Mouse (Mus musculus): ENCODE results near the gene Wwc1. TPM values are rescaled to one million over a fixed set of nuclear protein-coding genes. Genes with fewer than 3 reads are reported as not detected.

Wwc1 gene
- polyA plus RNA-seq, 1 experiment from 2014 or later: 5.0 TPM

DNA sequence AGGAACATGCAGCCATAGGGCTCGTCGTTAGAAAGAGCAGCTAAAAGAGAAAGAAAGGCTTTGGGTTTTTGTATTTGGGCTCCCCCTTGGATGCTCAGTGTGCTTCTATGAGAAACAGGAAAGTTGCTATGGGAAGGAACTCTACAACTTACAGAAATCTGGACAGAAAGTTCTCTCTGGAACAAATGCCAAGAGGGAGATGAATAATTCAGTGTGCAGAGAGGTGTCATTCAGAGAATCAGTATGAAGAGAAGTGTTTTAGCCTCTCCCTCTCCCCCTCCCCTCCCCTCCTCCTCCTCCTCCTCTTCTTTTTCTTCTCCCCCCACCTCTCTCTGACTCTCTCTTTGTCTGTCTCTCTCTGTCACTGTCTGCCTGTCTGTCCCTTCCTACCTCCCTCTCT is 60.9 kb downstream of the Wwc1 start:
- peaks cover 15% of the 10 kb centered on the region; the same call in 1 of the 2 replicates for H3K4me1 ChIP-seq (ENCODE audit: control insufficient read depth, insufficient read depth, low read length)
- no peak overlapping the region; the same call in 1 of the 2 replicates for H3K27ac ChIP-seq (ENCODE audit: low read length)

DNA sequence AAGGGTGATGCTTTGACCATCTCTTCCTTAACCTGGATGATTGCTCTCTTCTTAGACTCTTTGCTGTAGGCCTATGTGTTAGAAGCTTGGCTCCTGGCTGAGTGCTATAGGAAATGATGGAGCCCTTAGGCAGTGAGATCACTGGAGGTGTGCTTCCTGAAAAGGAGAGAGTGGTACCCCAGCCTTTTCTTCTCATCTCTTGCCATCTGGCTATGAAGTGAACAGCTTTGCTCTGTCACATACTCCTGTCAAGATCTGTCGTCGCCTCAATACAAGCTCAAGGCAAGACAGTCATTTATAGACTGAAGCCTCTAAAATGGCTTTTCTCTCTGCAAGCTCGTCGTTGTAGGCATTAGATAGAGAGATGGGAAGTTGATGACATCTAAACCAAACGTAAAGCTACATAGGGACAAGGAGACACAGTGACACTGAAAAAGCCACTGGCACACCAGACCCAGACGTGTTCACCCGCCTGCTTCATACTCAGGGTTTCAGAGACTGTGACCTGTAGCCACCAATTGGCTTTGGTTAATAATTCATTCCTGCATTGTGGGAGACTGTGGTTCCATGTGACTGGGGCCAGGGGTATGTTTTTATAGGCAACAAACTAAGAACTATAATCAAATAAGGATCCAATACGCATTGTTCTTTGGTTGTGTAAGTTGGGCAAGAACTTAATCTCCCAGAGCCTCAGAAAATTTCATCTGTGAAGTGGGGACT is 63.7 kb downstream of the Wwc1 start:
- H3K9me3 ChIP-seq (replicated peaks; ENCODE audit: control insufficient read depth, low read length): no peaks in the 10 kb centered on the region
- 57% methylated on average over 8 of the region's 8 CpGs for WGBS
- H3K4me2 ChIP-seq (ENCODE audit: low read depth, low read length): no peak overlapping the region
- no peak for ATAC-seq (ENCODE audit: insufficient read depth, low FRiP score)
- peak overlapping the region; percentile 16; the same call in 1 of the 2 replicates for H3K27ac ChIP-seq (ENCODE audit: low read length)
- no peaks in the 10 kb centered on the region for H3K36me3 ChIP-seq (ENCODE audit: control insufficient read depth, insufficient read depth, low read length)
- no peaks in the 10 kb centered on the region for H3K27me3 ChIP-seq (ENCODE audit: control insufficient read depth, insufficient read depth, low read length)
- no peak overlapping the region for H3K4me3 ChIP-seq (replicated peaks; ENCODE audit: low read length)
- H3K4me1 ChIP-seq (ENCODE audit: control insufficient read depth, insufficient read depth, low read length): 0 out of 2 replicates have a peak, but pooled peaks cover 8% of the 10 kb centered on the region
- H3K9ac ChIP-seq (ENCODE audit: low read length): no peak overlapping the region

More for the DNA sequence above, 60.9 kb downstream of the Wwc1 start:
- H3K4me2 ChIP-seq (ENCODE audit: low read depth, low read length): no peak overlapping the region
- no peak overlapping the region for H3K9ac ChIP-seq (ENCODE audit: low read length)
- 76% methylated on average over 2 of the region's 2 CpGs for WGBS
- no peaks in the 10 kb centered on the region for H3K9me3 ChIP-seq (replicated peaks; ENCODE audit: control insufficient read depth, low read length)
- ATAC-seq (ENCODE audit: insufficient read depth, low FRiP score): no peak
- H3K4me3 ChIP-seq (replicated peaks; ENCODE audit: low read length): no peak overlapping the region
- no peaks in the 10 kb centered on the region for H3K27me3 ChIP-seq (ENCODE audit: control insufficient read depth, insufficient read depth, low read length)
- H3K36me3 ChIP-seq (ENCODE audit: control insufficient read depth, insufficient read depth, low read length): no peaks in the 10 kb centered on the region

DNA sequence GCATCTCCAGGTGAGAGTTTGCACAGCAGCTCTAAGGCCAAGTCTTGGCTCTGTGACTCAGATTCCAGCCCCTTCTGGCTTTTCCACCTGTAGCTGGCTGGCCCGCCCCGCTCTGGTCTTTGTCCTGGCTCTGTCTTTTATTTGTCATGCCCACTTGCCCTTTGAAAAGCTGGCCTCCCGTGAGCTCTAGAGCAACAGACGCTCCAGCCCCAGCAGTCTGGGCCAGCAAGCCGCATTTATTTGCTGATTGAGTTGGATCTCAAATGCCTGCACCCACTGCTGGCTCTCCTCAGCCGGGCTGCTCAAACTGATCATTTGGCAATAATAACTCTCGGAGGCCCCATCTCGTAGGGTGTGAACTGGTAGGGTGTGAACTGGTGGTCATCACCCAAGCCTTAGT is 64.8 kb downstream of the Wwc1 start:
- peak overlapping the region; percentile 39; the same call in 1 of the 2 replicates for H3K27ac ChIP-seq (ENCODE audit: low read length)
- peak; percentile 22; the same call in 1 of the 2 replicates for ATAC-seq (ENCODE audit: insufficient read depth, low FRiP score)
- no peak overlapping the region for H3K9ac ChIP-seq (ENCODE audit: low read length)
- H3K4me2 ChIP-seq (ENCODE audit: low read depth, low read length): no peak overlapping the region
- 53% methylated on average over 8 of the region's 8 CpGs for WGBS
- no peaks in the 10 kb centered on the region for H3K27me3 ChIP-seq (ENCODE audit: control insufficient read depth, insufficient read depth, low read length)
- H3K4me3 ChIP-seq (replicated peaks; ENCODE audit: low read length): no peak overlapping the region
- 0 out of 2 replicates have a peak, but pooled peaks cover 7% of the 10 kb centered on the region for H3K4me1 ChIP-seq (ENCODE audit: control insufficient read depth, insufficient read depth, low read length)
- H3K36me3 ChIP-seq (ENCODE audit: control insufficient read depth, insufficient read depth, low read length): no peaks in the 10 kb centered on the region
- H3K9me3 ChIP-seq (replicated peaks; ENCODE audit: control insufficient read depth, low read length): no peaks in the 10 kb centered on the region

DNA sequence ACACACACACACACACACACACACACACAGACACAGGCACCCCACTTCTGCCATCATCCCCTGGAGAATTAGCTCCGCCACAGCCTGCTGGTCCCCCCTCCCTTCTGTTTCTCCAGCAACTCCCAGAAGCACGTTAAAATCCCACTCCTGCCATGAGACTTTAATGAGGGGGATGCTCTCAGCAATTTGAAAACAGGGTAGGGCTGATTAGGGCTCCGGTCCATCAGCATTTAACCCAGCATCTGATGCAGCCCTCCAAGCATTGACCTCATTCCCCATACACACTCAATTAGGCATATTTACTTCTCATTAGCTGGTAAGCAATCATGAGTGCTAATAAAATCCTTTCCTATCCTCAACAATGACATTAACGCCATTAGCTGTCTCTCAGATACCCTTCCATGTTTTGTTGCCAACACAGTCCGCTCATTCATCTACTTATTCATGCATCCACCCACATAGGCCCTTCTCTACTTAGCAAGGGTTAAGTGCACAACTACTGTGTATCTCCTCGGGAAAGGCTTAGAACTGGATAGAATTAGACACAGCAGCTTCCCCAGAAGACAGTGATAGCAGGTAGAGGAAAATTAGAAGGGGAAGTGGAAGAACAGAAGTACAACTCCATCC is 66.8 kb downstream of the Wwc1 start:
- Histone ChIP-seq H3K4me3 (replicated peaks; ENCODE audit: low read length) (no peak overlapping the region), H3K9me3 (replicated peaks; ENCODE audit: control insufficient read depth, low read length) (no peaks in the 10 kb centered on the region), H3K36me3 (ENCODE audit: control insufficient read depth, insufficient read depth, low read length) (no peaks in the 10 kb centered on the region), H3K27ac (ENCODE audit: low read length) (no peak overlapping the region), H3K4me1 (ENCODE audit: control insufficient read depth, insufficient read depth, low read length) (0 out of 2 replicates have a peak, but pooled peaks cover 4% of the 10 kb centered on the region), H3K4me2 (ENCODE audit: low read depth, low read length) (no peak overlapping the region), H3K27me3 (ENCODE audit: control insufficient read depth, insufficient read depth, low read length) (no peaks in the 10 kb centered on the region), H3K9ac (ENCODE audit: low read length) (no peak overlapping the region)
- 79% methylated on average over 6 of the region's 6 CpGs for WGBS
- ATAC-seq (ENCODE audit: insufficient read depth, low FRiP score): no peak

DNA sequence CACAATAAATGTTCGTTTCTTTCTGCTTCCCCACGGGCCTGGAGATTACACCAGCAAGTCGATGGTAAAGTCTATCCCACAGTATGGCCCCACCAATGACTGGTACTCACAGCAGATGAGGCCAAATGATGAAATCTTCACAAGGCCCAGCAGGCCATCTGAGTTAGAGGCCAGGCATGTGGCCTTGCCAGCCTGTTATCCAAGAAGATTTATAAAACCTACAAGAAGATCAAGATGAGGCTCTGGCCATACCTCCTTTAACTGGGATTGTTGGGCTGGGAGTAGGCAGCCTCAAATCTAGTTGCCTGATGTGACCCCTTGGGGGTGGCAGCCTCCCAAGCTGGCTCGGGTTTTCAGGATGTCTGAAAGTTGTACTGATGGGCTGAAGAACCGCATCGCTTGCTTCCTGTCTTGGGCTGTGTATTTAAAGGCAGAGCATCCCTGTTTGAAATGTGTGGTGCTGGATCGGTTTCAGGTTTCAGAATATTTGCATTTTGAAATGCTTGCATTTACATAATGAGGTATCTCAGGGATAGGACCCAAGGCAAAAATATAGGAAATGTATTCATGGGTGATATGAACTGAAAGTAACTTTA is 75.3 kb downstream of the Wwc1 start:
- Histone ChIP-seq H3K9ac (ENCODE audit: low read length) (no peak overlapping the region), H3K27me3 (ENCODE audit: control insufficient read depth, insufficient read depth, low read length) (no peaks in the 10 kb centered on the region), H3K9me3 (replicated peaks; ENCODE audit: control insufficient read depth, low read length) (no peaks in the 10 kb centered on the region), H3K4me3 (replicated peaks; ENCODE audit: low read length) (no peak overlapping the region), H3K4me1 (ENCODE audit: control insufficient read depth, insufficient read depth, low read length) (no peaks in the 10 kb centered on the region), H3K27ac (ENCODE audit: low read length) (no peak overlapping the region), H3K36me3 (ENCODE audit: control insufficient read depth, insufficient read depth, low read length) (no peaks in the 10 kb centered on the region), H3K4me2 (ENCODE audit: low read depth, low read length) (no peak overlapping the region)
- 78% methylated on average over 7 of the region's 7 CpGs for WGBS
- no peak for ATAC-seq (ENCODE audit: insufficient read depth, low FRiP score)

DNA sequence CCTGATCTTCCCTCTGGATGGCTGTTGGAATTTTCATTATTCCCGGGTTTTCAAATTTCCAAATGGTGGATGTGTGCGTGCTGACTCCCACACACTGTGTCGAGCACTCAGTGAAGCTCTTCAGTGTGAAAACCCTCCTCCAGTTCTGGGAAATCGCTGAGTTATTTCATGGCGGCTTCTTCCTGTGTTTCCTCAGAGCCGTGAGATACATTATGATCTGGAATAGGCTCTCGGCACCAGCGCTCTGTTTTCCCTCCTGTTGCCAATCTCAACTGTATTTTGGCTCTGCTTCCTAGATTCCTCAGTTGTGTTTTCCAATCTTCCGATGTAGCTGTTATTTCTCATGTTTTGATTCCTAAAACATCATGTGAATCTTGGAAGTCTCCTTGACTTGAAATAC is 77.2 kb downstream of the Wwc1 start:
- WGBS: 72% methylated on average over 9 of the region's 9 CpGs
- Histone ChIP-seq H3K4me1 (ENCODE audit: control insufficient read depth, insufficient read depth, low read length) (no peaks in the 10 kb centered on the region), H3K27me3 (ENCODE audit: control insufficient read depth, insufficient read depth, low read length) (no peaks in the 10 kb centered on the region), H3K4me2 (ENCODE audit: low read depth, low read length) (no peak overlapping the region), H3K9ac (ENCODE audit: low read length) (no peak overlapping the region), H3K27ac (ENCODE audit: low read length) (no peak overlapping the region), H3K4me3 (replicated peaks; ENCODE audit: low read length) (no peak overlapping the region), H3K36me3 (ENCODE audit: control insufficient read depth, insufficient read depth, low read length) (no peaks in the 10 kb centered on the region), H3K9me3 (replicated peaks; ENCODE audit: control insufficient read depth, low read length) (no peaks in the 10 kb centered on the region)
- ATAC-seq (ENCODE audit: insufficient read depth, low FRiP score): no peak

DNA sequence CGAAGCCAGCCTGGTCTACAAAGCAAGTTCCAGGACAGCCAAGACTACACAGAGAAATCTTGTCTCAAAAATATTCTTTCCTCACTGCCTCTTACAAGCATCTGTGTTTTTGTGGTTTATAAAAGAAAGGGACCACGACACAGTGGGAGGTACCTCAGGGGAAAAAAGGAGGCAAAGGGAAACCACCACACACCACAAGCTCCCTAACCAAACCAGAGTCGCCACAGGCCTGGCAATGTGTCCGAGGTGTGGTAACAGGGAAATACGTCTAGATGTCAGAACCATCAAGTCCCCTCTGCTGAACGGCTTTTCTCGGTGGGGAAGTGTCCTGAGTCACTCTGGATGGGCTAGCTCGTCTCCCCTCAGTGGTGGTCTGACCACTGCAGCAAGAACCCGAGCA is 80.4 kb downstream of the Wwc1 start:
- WGBS: 69% methylated on average over 9 of the region's 9 CpGs

DNA sequence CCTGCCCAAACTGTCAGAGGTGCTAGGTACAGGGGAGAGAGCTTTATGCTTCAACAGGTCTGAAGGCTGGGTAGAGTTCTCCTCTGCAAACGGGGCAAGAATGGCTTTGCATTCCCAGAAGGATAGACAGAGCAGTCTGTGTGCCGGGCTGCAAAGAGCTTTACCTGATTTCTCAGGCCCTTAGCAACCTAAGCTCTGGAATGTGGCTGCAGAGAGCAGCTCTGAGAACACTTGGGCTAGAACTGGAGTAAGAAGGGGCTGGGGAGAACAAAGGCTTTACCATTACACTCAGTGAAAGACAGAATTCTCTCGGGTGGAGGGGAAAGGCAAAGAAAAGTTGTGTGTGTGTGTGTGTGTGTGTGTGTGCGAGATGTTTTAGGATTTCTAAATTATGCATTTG is 86.9 kb downstream of the Wwc1 start:
- Histone ChIP-seq H3K27ac (ENCODE audit: low read length) (0 out of 2 replicates have a peak overlapping the region, but pooled peaks have one; percentile 5), H3K4me1 (ENCODE audit: control insufficient read depth, insufficient read depth, low read length) (peaks cover 9% of the 10 kb centered on the region), H3K9me3 (replicated peaks; ENCODE audit: control insufficient read depth, low read length) (no peaks in the 10 kb centered on the region), H3K36me3 (ENCODE audit: control insufficient read depth, insufficient read depth, low read length) (no peaks in the 10 kb centered on the region), H3K4me3 (replicated peaks; ENCODE audit: low read length) (no peak overlapping the region), H3K9ac (ENCODE audit: low read length) (peak overlapping the region; percentile 23; the same call in 1 of the 2 replicates), H3K27me3 (ENCODE audit: control insufficient read depth, insufficient read depth, low read length) (no peaks in the 10 kb centered on the region), H3K4me2 (ENCODE audit: low read depth, low read length) (no peak overlapping the region)
- 50% methylated on average over 4 of the region's 4 CpGs for WGBS
- ATAC-seq (ENCODE audit: insufficient read depth, low FRiP score): no peak

More for the DNA sequence above, 80.4 kb downstream of the Wwc1 start:
- H3K9me3 ChIP-seq (replicated peaks; ENCODE audit: control insufficient read depth, low read length): no peaks in the 10 kb centered on the region
- H3K4me1 ChIP-seq (ENCODE audit: control insufficient read depth, insufficient read depth, low read length): no peaks in the 10 kb centered on the region
- no peak overlapping the region for H3K4me3 ChIP-seq (replicated peaks; ENCODE audit: low read length)
- no peak overlapping the region for H3K27ac ChIP-seq (ENCODE audit: low read length)
- H3K4me2 ChIP-seq (ENCODE audit: low read depth, low read length): no peak overlapping the region
- H3K9ac ChIP-seq (ENCODE audit: low read length): no peak overlapping the region
- no peaks in the 10 kb centered on the region for H3K27me3 ChIP-seq (ENCODE audit: control insufficient read depth, insufficient read depth, low read length)
- ATAC-seq (ENCODE audit: insufficient read depth, low FRiP score): no peak
- H3K36me3 ChIP-seq (ENCODE audit: control insufficient read depth, insufficient read depth, low read length): no peaks in the 10 kb centered on the region

DNA sequence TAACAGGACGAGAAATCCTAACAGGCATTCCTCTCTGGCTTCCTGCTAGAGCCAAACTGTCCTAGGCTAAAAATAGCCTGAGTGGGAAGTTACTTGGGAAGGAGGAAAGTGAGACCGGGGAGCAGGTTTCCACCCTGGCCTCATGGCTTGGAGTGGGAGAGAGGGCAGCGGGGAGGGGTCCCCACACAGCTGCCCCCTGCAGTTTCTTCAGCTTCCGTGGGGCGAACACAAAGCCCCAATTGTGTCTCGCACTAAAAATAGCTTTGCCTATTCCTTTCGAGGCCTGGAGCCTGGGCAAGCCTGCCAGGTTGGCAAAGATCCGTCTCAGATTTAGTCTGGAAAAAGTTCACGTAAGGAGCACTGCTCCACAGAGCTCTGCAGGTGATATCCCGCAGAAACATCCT is 87.3 kb downstream of the Wwc1 start:
- H3K9ac ChIP-seq (ENCODE audit: low read length): peak overlapping the region; percentile 23
- no peak overlapping the region for H3K4me2 ChIP-seq (ENCODE audit: low read depth, low read length)
- no peaks in the 10 kb centered on the region for H3K36me3 ChIP-seq (ENCODE audit: control insufficient read depth, insufficient read depth, low read length)
- no peaks in the 10 kb centered on the region for H3K9me3 ChIP-seq (replicated peaks; ENCODE audit: control insufficient read depth, low read length)
- H3K4me1 ChIP-seq (ENCODE audit: control insufficient read depth, insufficient read depth, low read length): peaks cover 9% of the 10 kb centered on the region
- no peak overlapping the region for H3K4me3 ChIP-seq (replicated peaks; ENCODE audit: low read length)
- 47% methylated on average over 10 of the region's 10 CpGs for WGBS
- no peaks in the 10 kb centered on the region for H3K27me3 ChIP-seq (ENCODE audit: control insufficient read depth, insufficient read depth, low read length)
- 0 out of 2 replicates have a peak overlapping the region, but pooled peaks have one; percentile 5 for H3K27ac ChIP-seq (ENCODE audit: low read length)
- ATAC-seq (ENCODE audit: insufficient read depth, low FRiP score): peak; percentile 25; the same call in 1 of the 2 replicates
